In the genomic region with DNA sequence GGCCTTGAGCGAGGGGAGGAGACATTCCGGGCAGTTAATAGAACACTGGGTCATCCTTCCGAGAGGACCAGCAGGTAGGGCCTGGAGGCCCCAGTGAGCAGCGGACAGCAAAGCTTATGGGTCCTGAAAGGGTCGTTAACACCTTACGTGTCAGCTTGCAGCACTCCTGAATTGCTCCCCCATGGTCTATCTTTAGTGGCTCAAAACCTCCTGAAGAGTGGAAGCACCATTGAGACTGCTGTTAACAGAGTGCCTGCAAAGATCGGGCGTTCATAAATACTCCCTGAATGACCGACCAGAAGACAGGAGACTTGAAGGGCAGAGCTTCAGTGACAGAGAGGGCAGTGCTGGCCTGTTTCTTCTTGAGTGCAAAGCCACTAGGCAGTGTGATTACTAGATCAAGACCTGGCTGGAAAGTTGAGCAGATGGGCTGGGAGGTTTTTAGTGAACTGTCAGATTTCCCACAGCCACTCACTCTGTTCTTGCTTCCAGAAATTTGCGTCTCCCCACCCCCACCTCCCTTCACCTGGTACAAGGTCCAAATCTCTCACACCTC, we compare ENCODE assay signal across 8 mouse cellular contexts. TPM values are rescaled to one million over a fixed set of nuclear protein-coding genes. Genes with fewer than 3 reads are reported as not detected.
A peak's percentile ranks its signal among the peaks of the same experiment; 100 is the strongest.
DNase-seq lines count a peak whose midpoint lies in the region; ATAC-seq lines count a peak whose summit lies in the region.

No protein-coding gene starts in this region.

- intact Hi-C loops in heart, postnatal 36 days (cut with DNase I) = loop anchor here (5.0 kb wide), 3 partner anchors 123 to 648 kb away; a partner anchor contains a TSS

- H3K4me3 ChIP-seq in heart, embryonic 15.5 days = peak overlapping the region; percentile 68
- H3K4me3 ChIP-seq in hindbrain, embryonic 10.5 days = peak overlapping the region; percentile 59
- peak overlapping the region; percentile 64 for H3K4me3 ChIP-seq in liver, embryonic 16.5 days (ENCODE audit: low read depth, low read length)

- no peak for DNase-seq in heart, postnatal 36 days
- DNase-seq in R1 (ENCODE audit: low read depth, low spot score) = peak; percentile 12
- no peak for DNase-seq in hindbrain, embryonic 10.5 days (ENCODE audit: low spot score)
- no peak for DNase-seq in gastrocnemius, postnatal 4 days (ENCODE audit: low spot score in 2 of 2)
- DNase-seq in spleen, adult 18-20 months = no peak
- DNase-seq in lung, postnatal 4 days = no peak

- 18% methylated on average over 10 of the region's 10 CpGs for WGBS in heart, embryonic 15.5 days
- WGBS in hindbrain, embryonic 10.5 days = 27% methylated on average over 10 of the region's 10 CpGs
- 25% methylated on average over 10 of the region's 10 CpGs for WGBS in liver, embryonic 16.5 days (ENCODE audit: insufficient replicate concordance)

- H3K27me3 ChIP-seq in heart, embryonic 15.5 days = no peaks in the 10 kb centered on the region
- peaks cover 28% of the 10 kb centered on the region for H3K27me3 ChIP-seq in hindbrain, embryonic 10.5 days (ENCODE audit: insufficient read depth, poor library complexity, severe bottlenecking)
- no peaks in the 10 kb centered on the region for H3K27me3 ChIP-seq in liver, embryonic 16.5 days (ENCODE audit: control insufficient read depth, insufficient read depth, low read depth, low read length)

- peak overlapping the region; percentile 68 for H3K9ac ChIP-seq in heart, embryonic 15.5 days
- peak overlapping the region; percentile 62 for H3K9ac ChIP-seq in liver, embryonic 16.5 days (ENCODE audit: low read depth, low read length)

- peak; percentile 28; the same call in 1 of the 2 replicates for ATAC-seq in heart, embryonic 15.5 days (replicated peaks; ENCODE audit: insufficient number of reproducible peaks, insufficient read depth, low FRiP score, low read depth)
- no peak for ATAC-seq in liver, embryonic 16.5 days (ENCODE audit: low read depth)

- 0 out of 2 replicates have a peak, but pooled peaks cover 2% of the 10 kb centered on the region for H3K4me1 ChIP-seq in heart, embryonic 15.5 days (replicated peaks)
- no peaks in the 10 kb centered on the region for H3K4me1 ChIP-seq in hindbrain, embryonic 10.5 days (replicated peaks)
- no peaks in the 10 kb centered on the region; the same call in 1 of the 2 replicates for H3K4me1 ChIP-seq in liver, embryonic 16.5 days (ENCODE audit: control insufficient read depth, low read depth, low read length)

- H3K36me3 ChIP-seq in heart, embryonic 15.5 days = no peaks in the 10 kb centered on the region
- H3K36me3 ChIP-seq in hindbrain, embryonic 10.5 days = peaks cover 10% of the 10 kb centered on the region
- peaks cover 2% of the 10 kb centered on the region; the same call in 1 of the 2 replicates for H3K36me3 ChIP-seq in liver, embryonic 16.5 days (ENCODE audit: control insufficient read depth, insufficient read depth)

- H3K27ac ChIP-seq in heart, embryonic 15.5 days = peak overlapping the region; percentile 99
- peak overlapping the region; percentile 91 for H3K27ac ChIP-seq in hindbrain, embryonic 10.5 days
- peak overlapping the region; percentile 95 for H3K27ac ChIP-seq in liver, embryonic 16.5 days (ENCODE audit: low read length)

- H3K4me2 ChIP-seq in heart, embryonic 15.5 days = peak overlapping the region; percentile 86
- peak overlapping the region; percentile 78 for H3K4me2 ChIP-seq in liver, embryonic 16.5 days (ENCODE audit: low read depth, low read length)

- H3K9me3 ChIP-seq in heart, embryonic 15.5 days (replicated peaks) = no peaks in the 10 kb centered on the region
- H3K9me3 ChIP-seq in hindbrain, embryonic 10.5 days = no peaks in the 10 kb centered on the region
- H3K9me3 ChIP-seq in liver, embryonic 16.5 days (replicated peaks; ENCODE audit: control insufficient read depth, low read length) = no peaks in the 10 kb centered on the region

RNA-seq across cellular contexts. Expression of a gene that starts 0.8 kb away (rescaled TPM):
- polyA plus RNA-seq in heart, embryonic 15.5 days (2015; fragmentation: Nextera tagmentation; extraction: Ambion mirVana) = 34.6 and 36.3 TPM in 2 replicates
- total RNA-seq in heart, postnatal 36 days (2021) = 10 to 100 TPM; 49.9 to 51.5 TPM
- polyA plus RNA-seq in hindbrain, embryonic 10.5 days (2016; fragmentation: Nextera tagmentation; extraction: Ambion mirVana) = 23.9 and 26.5 TPM in 2 replicates
- 14.6 and 16.0 TPM in 2 replicates for polyA plus RNA-seq in liver, embryonic 16.5 days (2015; fragmentation: Nextera tagmentation; extraction: Ambion mirVana)
- 10 to 100 TPM; 39.9 to 41.0 TPM for total RNA-seq in gastrocnemius, postnatal 4 days (2021)
